Mouse (Mus musculus): ENCODE measurements around the gene Fam19a2.

DNA sequence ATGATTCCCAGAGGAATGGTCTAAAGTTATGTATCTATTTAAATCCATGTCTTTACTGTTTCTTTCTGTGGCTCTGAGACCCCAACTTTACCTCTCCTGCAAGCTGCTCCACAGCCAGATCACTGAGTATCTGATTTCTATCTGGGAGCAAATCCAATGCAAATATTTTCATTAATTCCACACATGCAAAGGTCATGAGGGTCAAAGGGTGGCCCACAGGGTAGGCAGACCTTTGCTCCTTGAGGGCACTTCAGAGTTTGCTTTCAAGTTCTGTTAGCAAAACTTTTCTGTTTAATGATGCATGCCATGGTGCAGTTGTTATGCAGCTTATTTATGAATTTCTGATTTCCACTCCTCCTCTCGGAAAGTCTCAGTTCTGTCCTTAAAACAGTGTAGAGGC is 303.9 kb downstream of the Fam19a2 start:
- TF ChIP-seq POLR2A (IDR thresholded peaks at IDR 0.05; ENCODE audit: borderline replicate concordance, control insufficient read depth, low read depth, low read length) (no peak), CTCF (IDR thresholded peaks at IDR 0.05; ENCODE audit: control insufficient read depth, insufficient read depth, low read length) (no peak)

Data from bone marrow, adult 2 months (tissue).